Mouse (Mus musculus) lung, adult 2 months (tissue): Measurements from ENCODE around the gene Vmn2r80. TPM values are rescaled to one million over a fixed set of nuclear protein-coding genes. Genes with fewer than 3 reads are reported as not detected.

Source experiments
- DNase-seq: peaks from one replicate; pipeline ENCODE4 v3.0.0; 2022
- H3K4me1 ChIP-seq: fragments of 200-500 bp; 2 replicates; pipeline ENCODE4 v1.6.1; 2011; ENCODE audit warnings: low read length; ENCODE audit not compliant: control insufficient read depth, insufficient read depth
- H3K4me3 ChIP-seq: fragments of 200-500 bp; replicated peaks from 2 replicates; pipeline ENCODE3; 2011; ENCODE audit warnings: low read depth, mild to moderate bottlenecking, control low read depth, low read length; ENCODE audit errors: extremely low read depth
- CTCF ChIP-seq: fragments of 200-500 bp; IDR thresholded peaks from 2 replicates; pipeline ENCODE4 v1.5.1; 2011; ENCODE audit warnings: mild to moderate bottlenecking, low read length, control low read depth; ENCODE audit not compliant: insufficient read depth
- POLR2A ChIP-seq: fragments of 200-500 bp; IDR thresholded peaks from 2 replicates; pipeline ENCODE4 v1.6.1; 2011; ENCODE audit warnings: low read depth, mild to moderate bottlenecking, control low read depth, low read length, borderline replicate concordance; ENCODE audit errors: extremely low read depth
- whole genome bisulfite sequencing: fragments of 180-500 bp; shearing (Covaris S2); methylation state at CpG from one replicate; pipeline ENCODE4 v1.1.7; 2018; 5-methylcytosine and 5-hydroxymethylcytosine counted together
- polyA plus RNA-seq: library from polyadenylated mRNA; depleted of rRNA; stranded (reverse); fragments of >200 nt; gene quantifications from 2 replicates; pipeline ENCODE4 v1.2.3, GENCODE M21; 2012; rRNA removed

Gene Vmn2r80
- polyA plus RNA-seq, 1 experiment, result not detected

DNA sequence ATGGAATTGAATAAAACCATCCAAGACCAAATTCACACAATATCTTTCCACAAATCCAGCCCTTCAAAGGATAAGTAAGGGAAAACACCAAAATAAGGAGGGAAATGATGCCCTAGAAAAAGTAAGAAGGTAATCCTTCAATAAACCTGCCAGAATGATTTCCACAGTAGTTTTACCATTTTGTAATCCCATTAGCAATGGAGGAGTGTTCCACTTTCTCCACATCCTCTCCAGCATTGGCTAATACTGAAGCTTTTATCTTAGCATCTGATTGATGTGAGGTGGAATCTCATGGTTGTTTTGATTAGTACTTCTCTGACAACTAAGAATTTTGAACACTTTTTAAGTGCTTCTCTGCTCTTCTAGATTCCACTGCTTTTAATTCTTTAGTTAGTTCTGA lies 73.0 kb downstream of the Vmn2r80 start:
- TF ChIP-seq POLR2A (no peak), CTCF (no peak)
- no peak overlapping the region for H3K4me3 ChIP-seq
- H3K4me1 ChIP-seq, result no peaks in the 10 kb centered on the region
- no peak for DNase-seq

DNA sequence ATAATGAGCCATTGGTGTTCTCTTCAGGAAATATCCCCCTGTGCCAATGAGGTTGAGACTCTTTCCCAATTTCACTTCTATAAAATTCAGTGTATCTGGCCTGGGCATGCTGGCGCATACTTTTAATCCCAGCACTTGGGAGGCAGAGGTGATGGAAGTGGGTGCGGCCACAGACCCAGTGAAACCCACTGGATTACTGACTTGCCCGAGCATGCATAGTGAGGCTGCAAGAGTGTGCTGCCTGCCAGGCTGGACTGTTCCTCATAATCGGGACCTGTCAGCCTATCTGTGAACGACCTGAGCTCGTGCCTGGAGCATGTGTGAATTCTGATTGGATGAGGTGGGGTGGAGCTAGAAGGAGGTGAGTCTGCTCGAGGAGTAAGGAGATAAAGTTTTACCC lies 73.6 kb downstream of the Vmn2r80 start:
- TF ChIP-seq POLR2A, result no peak
- TF ChIP-seq CTCF, result no peak
- no peak for DNase-seq
- Histone ChIP-seq H3K4me3 (no peak overlapping the region), H3K4me1 (no peaks in the 10 kb centered on the region)
- WGBS, result 64% methylated on average over 7 of the region's 7 CpGs

Other genes starting within 250 kb of the Vmn2r80 start
- not detected in 2 replicates for gene Olfr1354, start 235.6 kb upstream of the Vmn2r80 start, polyA plus RNA-seq
- gene Olfr8, start 198.1 kb upstream of the Vmn2r80 start, polyA plus RNA-seq, result not detected in 2 replicates
- not detected in 2 replicates for gene Olfr1353, start 185.5 kb upstream of the Vmn2r80 start, polyA plus RNA-seq
- not detected in 2 replicates for gene Olfr1352, start 167.7 kb upstream of the Vmn2r80 start, polyA plus RNA-seq
- gene Olfr1351, start 136.3 kb upstream of the Vmn2r80 start, polyA plus RNA-seq, result not detected in 2 replicates
- not detected in 2 replicates for gene Olfr57, start 120.0 kb upstream of the Vmn2r80 start, polyA plus RNA-seq
- 1.2 and 2.9 TPM in 2 replicates for gene 2610008E11Rik, start 51.2 kb upstream of the Vmn2r80 start, polyA plus RNA-seq
- gene Vmn2r81, start 98.9 kb downstream of the Vmn2r80 start, polyA plus RNA-seq, result not detected in 2 replicates
- gene Vmn2r82, start 207.8 kb downstream of the Vmn2r80 start, polyA plus RNA-seq, result not detected in 2 replicates